Mouse (Mus musculus): Measurements from ENCODE around the gene Dagla. TPM values are rescaled to one million over a fixed set of nuclear protein-coding genes. Genes with fewer than 3 reads are reported as not detected.

Gene Dagla
- polyA plus RNA-seq, 1 experiment from 2014 or later, result 8.4 TPM

DNA sequence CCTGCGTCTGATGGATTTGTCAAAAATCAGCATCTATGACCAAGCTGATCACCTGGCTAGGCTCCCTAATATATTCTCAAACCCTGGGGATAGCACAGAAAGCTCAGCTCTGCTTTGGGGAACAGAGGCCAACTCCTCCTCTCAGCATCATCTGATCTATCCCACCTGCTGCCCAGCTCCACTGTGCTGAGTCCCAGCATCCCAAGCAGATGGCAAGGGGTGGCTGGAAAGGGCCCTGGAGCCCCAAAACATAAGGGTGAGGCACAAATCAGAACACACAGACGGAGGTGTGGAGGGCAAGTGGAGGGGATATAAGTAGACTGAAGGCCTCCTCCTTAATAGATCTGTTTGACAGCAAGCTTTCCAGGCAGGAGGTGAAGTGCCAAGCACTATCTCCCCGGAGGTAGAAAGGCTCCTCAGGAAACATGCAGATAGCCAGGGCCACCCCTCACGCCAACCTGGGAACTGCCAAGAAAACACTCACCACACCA, 2.8 kb downstream of the Dagla start:
- Histone ChIP-seq H3K4me1 (replicated peaks; ENCODE audit: control insufficient read depth, insufficient read depth, low read length) (peaks cover 20% of the 10 kb centered on the region), H3K9ac (replicated peaks; ENCODE audit: low read depth, low read length) (no peak overlapping the region), H3K27ac (ENCODE audit: low read length) (no peak overlapping the region), H3K4me2 (ENCODE audit: low read length) (no peak overlapping the region), H3K27me3 (replicated peaks; ENCODE audit: control insufficient read depth, insufficient read depth, low read length) (no peaks in the 10 kb centered on the region), H3K36me3 (ENCODE audit: control insufficient read depth, insufficient read depth) (no peaks in the 10 kb centered on the region), H3K9me3 (ENCODE audit: control insufficient read depth, low read length) (no peaks in the 10 kb centered on the region), H3K4me3 (replicated peaks; ENCODE audit: low read length) (no peak overlapping the region)
- 88% methylated on average over 4 of the region's 4 CpGs for WGBS
- ATAC-seq, result no peak

DNA sequence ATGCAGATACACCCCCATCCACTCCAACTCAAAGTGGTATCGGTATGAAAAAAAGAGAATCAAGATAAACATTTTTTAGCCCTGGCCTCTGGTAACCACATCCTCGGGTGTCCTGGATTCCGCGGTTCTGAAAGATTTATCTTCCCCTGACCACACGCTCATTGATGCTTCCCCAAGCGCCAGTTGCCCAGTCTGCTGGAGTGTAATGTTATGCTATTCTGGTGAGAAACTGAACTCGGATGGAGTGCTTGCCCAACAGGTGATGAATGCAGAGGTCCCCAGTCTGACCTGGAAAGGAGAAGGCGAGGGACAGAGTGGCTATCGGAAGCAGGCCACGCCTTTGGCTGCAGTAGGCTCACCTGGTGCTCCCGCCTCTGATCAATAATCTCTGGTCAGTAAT, 3.4 kb downstream of the Dagla start:
- WGBS, result 87% methylated on average over 11 of the region's 11 CpGs
- Histone ChIP-seq H3K36me3 (ENCODE audit: control insufficient read depth, insufficient read depth) (no peaks in the 10 kb centered on the region), H3K9me3 (ENCODE audit: control insufficient read depth, low read length) (no peaks in the 10 kb centered on the region), H3K27ac (ENCODE audit: low read length) (no peak overlapping the region), H3K27me3 (replicated peaks; ENCODE audit: control insufficient read depth, insufficient read depth, low read length) (no peaks in the 10 kb centered on the region), H3K4me3 (replicated peaks; ENCODE audit: low read length) (no peak overlapping the region), H3K4me1 (replicated peaks; ENCODE audit: control insufficient read depth, insufficient read depth, low read length) (peaks cover 25% of the 10 kb centered on the region), H3K4me2 (ENCODE audit: low read length) (no peak overlapping the region), H3K9ac (replicated peaks; ENCODE audit: low read depth, low read length) (no peak overlapping the region)
- no peak for ATAC-seq

DNA sequence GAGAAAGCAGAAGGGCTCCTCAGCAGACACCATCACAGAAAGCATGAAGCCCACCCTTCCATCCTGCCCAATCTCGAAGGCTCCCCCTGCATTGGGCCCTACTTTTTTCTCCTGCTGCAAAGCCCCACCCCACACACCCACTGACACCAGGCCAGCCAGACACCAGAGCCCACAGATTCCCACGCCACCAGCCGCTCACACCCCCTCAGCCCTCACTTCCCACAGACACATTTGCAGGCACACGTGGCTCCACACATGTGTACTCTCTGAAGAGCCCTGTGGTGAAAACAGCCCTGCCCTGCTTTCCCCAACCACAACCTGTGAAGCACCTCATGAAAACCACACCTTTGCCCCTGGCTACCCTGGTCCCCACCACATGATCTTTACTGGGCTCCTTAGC, 3.9 kb downstream of the Dagla start:
- no peak for ATAC-seq
- no peak overlapping the region for H3K9ac ChIP-seq (replicated peaks; ENCODE audit: low read depth, low read length)
- 92% methylated on average over 4 of the region's 4 CpGs for WGBS
- peaks cover 30% of the 10 kb centered on the region for H3K4me1 ChIP-seq (replicated peaks; ENCODE audit: control insufficient read depth, insufficient read depth, low read length)
- no peaks in the 10 kb centered on the region for H3K36me3 ChIP-seq (ENCODE audit: control insufficient read depth, insufficient read depth)
- H3K4me3 ChIP-seq (replicated peaks; ENCODE audit: low read length), result no peak overlapping the region
- no peak overlapping the region for H3K27ac ChIP-seq (ENCODE audit: low read length)
- H3K9me3 ChIP-seq (ENCODE audit: control insufficient read depth, low read length), result no peaks in the 10 kb centered on the region
- H3K27me3 ChIP-seq (replicated peaks; ENCODE audit: control insufficient read depth, insufficient read depth, low read length), result no peaks in the 10 kb centered on the region
- H3K4me2 ChIP-seq (ENCODE audit: low read length), result no peak overlapping the region

DNA sequence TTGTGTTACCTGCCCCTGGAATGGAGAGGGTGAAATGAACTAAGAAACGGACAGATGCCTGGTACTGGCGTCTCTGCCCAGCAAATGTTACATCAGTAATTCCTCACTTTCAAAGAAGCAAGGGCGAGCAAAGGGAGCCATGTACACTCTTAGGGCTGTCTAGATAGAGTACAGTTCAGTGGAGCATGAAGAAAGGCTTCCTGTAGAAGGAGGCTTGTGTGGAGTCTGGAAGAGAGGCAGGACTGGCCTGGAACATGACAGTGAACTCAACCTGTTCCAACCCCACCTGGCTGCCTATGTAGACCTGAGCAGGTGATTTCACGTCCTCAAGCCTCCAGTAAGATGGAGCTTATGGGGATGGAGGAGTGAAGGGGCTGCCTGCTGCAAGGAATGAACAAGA, 6.4 kb downstream of the Dagla start:
- Histone ChIP-seq H3K9ac (replicated peaks; ENCODE audit: low read depth, low read length) (no peak overlapping the region), H3K4me1 (replicated peaks; ENCODE audit: control insufficient read depth, insufficient read depth, low read length) (peaks cover 30% of the 10 kb centered on the region), H3K36me3 (ENCODE audit: control insufficient read depth, insufficient read depth) (no peaks in the 10 kb centered on the region), H3K27me3 (replicated peaks; ENCODE audit: control insufficient read depth, insufficient read depth, low read length) (no peaks in the 10 kb centered on the region), H3K9me3 (ENCODE audit: control insufficient read depth, low read length) (no peaks in the 10 kb centered on the region), H3K4me3 (replicated peaks; ENCODE audit: low read length) (no peak overlapping the region), H3K27ac (ENCODE audit: low read length) (no peak overlapping the region), H3K4me2 (ENCODE audit: low read length) (no peak overlapping the region)
- ATAC-seq, result no peak
- WGBS, result 90% methylated on average over 4 of the region's 4 CpGs

DNA sequence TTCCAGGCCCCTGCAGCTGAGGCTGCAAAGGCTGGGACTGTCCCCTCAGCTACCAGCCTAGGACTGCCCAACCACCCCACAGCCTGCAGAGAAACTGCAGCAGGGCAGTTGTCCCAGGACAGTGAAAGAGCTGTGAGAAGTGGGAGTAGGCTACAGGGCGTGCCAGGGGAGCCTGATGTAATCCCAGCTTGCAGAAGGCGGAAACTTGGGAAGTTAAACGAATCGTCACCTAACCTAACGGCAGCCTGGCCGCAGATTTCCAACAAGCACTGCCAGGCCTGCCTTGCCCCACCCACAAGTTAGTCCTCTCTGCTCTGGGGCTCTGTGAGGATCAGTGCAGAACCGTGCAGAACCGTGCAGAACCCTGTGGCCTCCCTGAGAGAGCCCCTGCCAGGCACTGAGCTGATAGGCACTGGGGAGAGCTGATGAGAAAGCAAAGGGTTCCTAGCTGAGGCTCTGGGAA, 7.6 kb downstream of the Dagla start:
- Histone ChIP-seq H3K27me3 (replicated peaks; ENCODE audit: control insufficient read depth, insufficient read depth, low read length) (no peaks in the 10 kb centered on the region), H3K27ac (ENCODE audit: low read length) (peak overlapping the region; percentile 20; the same call in 1 of the 2 replicates), H3K4me1 (replicated peaks; ENCODE audit: control insufficient read depth, insufficient read depth, low read length) (peaks cover 30% of the 10 kb centered on the region), H3K4me2 (ENCODE audit: low read length) (no peak overlapping the region), H3K36me3 (ENCODE audit: control insufficient read depth, insufficient read depth) (no peaks in the 10 kb centered on the region), H3K9me3 (ENCODE audit: control insufficient read depth, low read length) (no peaks in the 10 kb centered on the region), H3K9ac (replicated peaks; ENCODE audit: low read depth, low read length) (peak overlapping the region; percentile 33; the same call in 1 of the 2 replicates), H3K4me3 (replicated peaks; ENCODE audit: low read length) (no peak overlapping the region)
- ATAC-seq, result peak; percentile 43
- WGBS, result 28% methylated on average over 8 of the region's 8 CpGs

DNA sequence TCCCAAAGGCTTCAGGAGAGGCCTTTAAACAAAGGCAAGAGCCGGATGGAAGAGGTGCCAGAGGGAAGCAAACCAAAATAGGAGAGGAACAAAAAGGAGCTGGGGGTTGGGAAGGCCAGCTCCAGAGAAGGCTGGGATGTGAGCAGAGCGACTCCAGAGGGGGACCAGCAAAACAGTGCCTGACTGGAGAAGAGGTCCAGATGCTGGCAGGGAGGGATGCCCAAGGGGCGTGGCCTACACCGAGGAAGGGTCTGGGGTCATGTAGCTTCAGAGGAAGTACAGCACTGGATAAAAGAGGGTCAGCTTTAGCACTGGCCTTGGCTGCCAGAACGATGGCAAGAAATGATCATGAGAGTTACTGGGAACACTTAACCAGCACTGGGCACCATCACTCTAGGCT, 8.4 kb downstream of the Dagla start:
- Histone ChIP-seq H3K4me1 (replicated peaks; ENCODE audit: control insufficient read depth, insufficient read depth, low read length) (peaks cover 30% of the 10 kb centered on the region), H3K9me3 (ENCODE audit: control insufficient read depth, low read length) (no peaks in the 10 kb centered on the region), H3K27ac (ENCODE audit: low read length) (no peak overlapping the region), H3K4me2 (ENCODE audit: low read length) (no peak overlapping the region), H3K9ac (replicated peaks; ENCODE audit: low read depth, low read length) (no peak overlapping the region; the same call in 1 of the 2 replicates), H3K4me3 (replicated peaks; ENCODE audit: low read length) (no peak overlapping the region), H3K27me3 (replicated peaks; ENCODE audit: control insufficient read depth, insufficient read depth, low read length) (no peaks in the 10 kb centered on the region), H3K36me3 (ENCODE audit: control insufficient read depth, insufficient read depth) (no peaks in the 10 kb centered on the region)
- ATAC-seq, result peak; percentile 7; the same call in 1 of the 2 replicates
- WGBS, result 31% methylated on average over 5 of the region's 5 CpGs

DNA sequence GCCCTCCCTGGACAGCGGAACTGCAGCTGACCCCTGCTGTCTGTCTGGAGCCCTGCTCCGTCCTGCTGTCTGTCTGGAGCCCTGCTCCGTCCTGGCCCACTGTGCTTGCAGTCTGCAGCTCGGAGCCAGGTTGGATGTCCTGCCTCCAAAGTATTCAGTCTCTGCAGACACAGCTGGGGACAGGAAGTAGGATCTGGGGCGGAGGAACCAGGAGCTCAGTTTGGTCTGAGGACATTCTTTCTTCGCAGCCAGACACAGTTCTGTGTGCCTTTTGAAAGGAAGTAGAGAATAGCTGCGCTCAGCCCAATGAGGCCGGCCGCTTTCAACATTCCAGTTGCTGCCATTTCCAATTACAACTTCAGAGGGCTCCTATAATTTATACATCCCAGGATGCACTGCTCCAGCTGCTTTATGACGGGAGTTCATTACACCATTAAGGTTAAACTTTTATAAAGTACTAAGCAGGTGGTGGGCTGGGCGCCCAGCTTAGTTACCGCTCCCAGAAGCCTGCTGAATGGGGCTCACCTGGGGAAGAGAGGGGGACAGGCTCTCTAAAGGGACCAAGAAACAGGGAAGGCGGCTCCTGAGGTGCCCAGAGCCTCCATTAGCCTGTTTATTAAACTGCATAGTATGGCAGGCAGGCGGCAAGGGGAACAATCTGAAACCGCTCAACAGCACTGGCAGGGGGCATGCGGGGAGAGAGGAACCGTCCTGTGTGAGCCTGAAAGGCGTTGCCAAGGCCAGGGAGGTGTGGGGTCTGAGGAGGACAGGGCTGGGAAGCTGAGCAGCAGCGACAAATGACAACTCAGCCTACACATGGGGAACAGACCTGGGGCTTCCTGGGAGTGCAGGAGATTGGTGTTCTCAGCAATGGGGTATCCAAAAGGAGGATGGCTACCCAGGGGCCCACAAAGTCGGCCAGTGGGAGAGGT, 9.8 kb downstream of the Dagla start:
- H3K4me2 ChIP-seq (ENCODE audit: low read length), result peak overlapping the region; percentile 33
- no peaks in the 10 kb centered on the region for H3K27me3 ChIP-seq (replicated peaks; ENCODE audit: control insufficient read depth, insufficient read depth, low read length)
- peaks cover 30% of the 10 kb centered on the region for H3K4me1 ChIP-seq (replicated peaks; ENCODE audit: control insufficient read depth, insufficient read depth, low read length)
- H3K9ac ChIP-seq (replicated peaks; ENCODE audit: low read depth, low read length), result 0 out of 2 replicates have a peak overlapping the region, but pooled peaks have one; percentile 6
- H3K36me3 ChIP-seq (ENCODE audit: control insufficient read depth, insufficient read depth), result no peaks in the 10 kb centered on the region
- no peaks in the 10 kb centered on the region for H3K9me3 ChIP-seq (ENCODE audit: control insufficient read depth, low read length)
- peak overlapping the region; percentile 66 for H3K27ac ChIP-seq (ENCODE audit: low read length)
- peak; percentile 26; the same call in 1 of the 2 replicates for ATAC-seq
- 27% methylated on average over 20 of the region's 20 CpGs for WGBS
- no peak overlapping the region for H3K4me3 ChIP-seq (replicated peaks; ENCODE audit: low read length)

DNA sequence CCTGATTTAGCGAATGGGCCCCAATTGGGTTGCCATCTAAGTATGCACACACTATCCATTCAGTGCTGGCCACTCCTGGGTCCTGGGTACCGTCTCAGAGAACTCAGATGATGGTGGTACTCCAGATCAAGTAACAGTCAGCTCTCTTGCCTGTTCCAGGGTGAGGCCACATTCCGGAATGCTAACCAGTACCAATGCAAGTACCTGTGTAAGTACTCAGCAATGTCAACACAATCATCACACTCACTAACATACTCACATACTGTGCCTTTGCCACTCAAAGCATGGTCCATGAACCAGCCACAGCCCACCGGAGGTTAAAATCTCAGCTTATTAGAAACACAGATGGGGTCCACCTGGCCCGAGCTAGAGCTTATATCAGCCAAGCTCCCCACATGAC, 10.7 kb downstream of the Dagla start:
- Histone ChIP-seq H3K4me1 (replicated peaks; ENCODE audit: control insufficient read depth, insufficient read depth, low read length) (peaks cover 30% of the 10 kb centered on the region), H3K9ac (replicated peaks; ENCODE audit: low read depth, low read length) (no peak overlapping the region), H3K27ac (ENCODE audit: low read length) (no peak overlapping the region), H3K4me3 (replicated peaks; ENCODE audit: low read length) (no peak overlapping the region), H3K4me2 (ENCODE audit: low read length) (no peak overlapping the region), H3K36me3 (ENCODE audit: control insufficient read depth, insufficient read depth) (no peaks in the 10 kb centered on the region), H3K9me3 (ENCODE audit: control insufficient read depth, low read length) (no peaks in the 10 kb centered on the region), H3K27me3 (replicated peaks; ENCODE audit: control insufficient read depth, insufficient read depth, low read length) (no peaks in the 10 kb centered on the region)
- 78% methylated on average over 5 of the region's 5 CpGs for WGBS
- ATAC-seq, result no peak

DNA sequence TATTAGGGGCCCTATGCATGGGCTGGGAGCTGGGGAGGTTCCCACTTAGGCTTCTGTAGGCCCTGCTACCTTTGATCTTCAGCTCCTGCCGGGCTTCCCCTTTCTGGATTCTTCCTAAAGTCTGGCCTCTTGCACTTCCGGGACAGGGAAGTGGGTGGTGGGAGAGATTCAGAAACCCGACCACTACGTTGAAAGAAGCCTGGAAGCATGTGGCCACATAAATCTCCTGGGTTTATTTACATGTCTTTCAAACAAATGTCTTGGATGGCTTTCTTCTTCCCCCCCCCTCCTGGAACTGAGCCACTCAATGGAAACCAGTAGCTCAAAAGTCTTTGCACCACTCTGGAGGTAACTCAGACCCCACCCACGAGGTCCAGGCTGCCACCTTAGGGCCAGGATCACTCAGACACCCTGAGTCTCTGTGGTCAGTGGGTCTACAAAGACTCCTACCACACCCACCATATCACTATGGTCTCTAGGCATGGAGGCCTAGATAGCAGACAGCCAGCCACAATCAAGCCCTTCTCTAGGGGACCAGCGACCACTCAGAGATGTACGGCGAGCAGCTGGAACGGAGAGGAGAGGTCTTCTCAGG, 12.7 kb downstream of the Dagla start:
- H3K9ac ChIP-seq (replicated peaks; ENCODE audit: low read depth, low read length), result no peak overlapping the region
- ATAC-seq, result no peak
- H3K36me3 ChIP-seq (ENCODE audit: control insufficient read depth, insufficient read depth), result no peaks in the 10 kb centered on the region
- no peak overlapping the region for H3K4me3 ChIP-seq (replicated peaks; ENCODE audit: low read length)
- H3K4me1 ChIP-seq (replicated peaks; ENCODE audit: control insufficient read depth, insufficient read depth, low read length), result peaks cover 28% of the 10 kb centered on the region
- H3K9me3 ChIP-seq (ENCODE audit: control insufficient read depth, low read length), result no peaks in the 10 kb centered on the region
- no peak overlapping the region for H3K4me2 ChIP-seq (ENCODE audit: low read length)
- no peaks in the 10 kb centered on the region for H3K27me3 ChIP-seq (replicated peaks; ENCODE audit: control insufficient read depth, insufficient read depth, low read length)
- H3K27ac ChIP-seq (ENCODE audit: low read length), result no peak overlapping the region
- WGBS, result 83% methylated on average over 9 of the region's 9 CpGs
